18 mouse cellular contexts compared by ENCODE assay signal in genomic region chr13:48384901-48385300, GRCm38 (mm10).
A peak's percentile ranks its signal among the peaks of the same experiment; 100 is the strongest.
DNase-seq lines count a peak whose midpoint lies in the region; ATAC-seq lines count a peak whose summit lies in the region.
"Had no signal": no experiment of that assay in that cellular context is flagged by ENCODE, and none has a peak within 500 bp of the region (broad histone marks: within the 10 kb centered on the region; RNA-seq: fewer than 3 reads in every experiment).

No protein-coding gene starts in this region.

- DNase-seq in kidney, postnatal 14 days, result peak; percentile 10
- peak; percentile 36 for DNase-seq in retina, embryonic 14.5 days (ENCODE audit: low spot score)
- DNase-seq in gastrocnemius, adult 8-10 months (ENCODE audit: low spot score in 2 of 2), result no peak
- DNase-seq: adrenal gland, adult 8-10 months; cerebellum, postnatal 36 days; kidney, postnatal 25 days; lung, adult 18-20 months; spleen, adult 18-20 months; thymus, postnatal 36 days had no signal

- no peak overlapping the region for H3K27ac ChIP-seq in kidney, embryonic 14.5 days (ENCODE audit: low read depth, low read length)
- H3K27ac ChIP-seq in forebrain, embryonic 15.5 days (replicated peaks), result peak overlapping the region; percentile 77
- H3K27ac ChIP-seq in limb, embryonic 12.5 days, result no peak overlapping the region
- no peak overlapping the region for H3K27ac ChIP-seq in heart, embryonic 11.5 days (ENCODE audit: low read depth, low read length)
- H3K27ac ChIP-seq: embryonic facial prominence, embryonic 13.5 days; heart, embryonic 15.5 days; macrophage had no signal

- 40% methylated on average over 11 of the region's 11 CpGs for WGBS in kidney, embryonic 14.5 days
- whole genome bisulfite sequencing in forebrain, embryonic 15.5 days, result 33% methylated on average over 11 of the region's 11 CpGs
- 35% methylated on average over 11 of the region's 11 CpGs for WGBS in limb, embryonic 12.5 days
- 73% methylated on average over 11 of the region's 11 CpGs for WGBS in heart, embryonic 11.5 days (ENCODE audit: insufficient replicate concordance)

- no peak overlapping the region for H3K4me3 ChIP-seq in kidney, embryonic 14.5 days (ENCODE audit: low read length)
- no peak overlapping the region for H3K4me3 ChIP-seq in forebrain, embryonic 15.5 days
- H3K4me3 ChIP-seq in limb, embryonic 12.5 days (replicated peaks), result no peak overlapping the region
- H3K4me3 ChIP-seq in heart, embryonic 11.5 days (ENCODE audit: low read depth, low read length), result no peak overlapping the region
- H3K4me3 ChIP-seq: embryonic facial prominence, embryonic 13.5 days; heart, embryonic 15.5 days; myocyte had no signal

- H3K9ac ChIP-seq in kidney, embryonic 14.5 days (ENCODE audit: low read depth, low read length), result no peak overlapping the region
- H3K9ac ChIP-seq in forebrain, embryonic 15.5 days (replicated peaks), result no peak overlapping the region
- H3K9ac ChIP-seq in limb, embryonic 12.5 days (replicated peaks), result no peak overlapping the region
- no peak overlapping the region for H3K9ac ChIP-seq in heart, embryonic 11.5 days (ENCODE audit: low read depth, low read length)
- H3K9ac ChIP-seq: embryonic facial prominence, embryonic 13.5 days; heart, embryonic 15.5 days had no signal

- no peak overlapping the region; the same call in 1 of the 2 replicates for H3K4me2 ChIP-seq in kidney, embryonic 14.5 days (replicated peaks; ENCODE audit: low read depth, low read length)
- H3K4me2 ChIP-seq in forebrain, embryonic 15.5 days (replicated peaks), result peak overlapping the region; percentile 4; the same call in 1 of the 2 replicates
- H3K4me2 ChIP-seq in limb, embryonic 12.5 days, result peak overlapping the region; percentile 9; the same call in 1 of the 2 replicates
- no peak overlapping the region for H3K4me2 ChIP-seq in heart, embryonic 11.5 days
- H3K4me2 ChIP-seq: embryonic facial prominence, embryonic 13.5 days; heart, embryonic 15.5 days had no signal

- no peak for ATAC-seq in kidney, embryonic 14.5 days (ENCODE audit: low FRiP score, low TSS enrichment)
- ATAC-seq in forebrain, embryonic 15.5 days (replicated peaks), result no peak
- ATAC-seq in limb, embryonic 12.5 days (ENCODE audit: insufficient number of reproducible peaks, insufficient read depth, low FRiP score, low TSS enrichment, low read depth), result no peak
- ATAC-seq in heart, embryonic 11.5 days (replicated peaks; ENCODE audit: insufficient number of reproducible peaks, low FRiP score, low TSS enrichment), result no peak
- ATAC-seq: inflammation-experienced regulatory T-cells, adult 6 months had no signal

- 0 out of 2 replicates have a peak, but pooled peaks cover 6% of the 10 kb centered on the region for H3K4me1 ChIP-seq in kidney, embryonic 14.5 days (ENCODE audit: control insufficient read depth, insufficient read depth, low read length)
- peaks cover 20% of the 10 kb centered on the region for H3K4me1 ChIP-seq in forebrain, embryonic 15.5 days
- H3K4me1 ChIP-seq in limb, embryonic 12.5 days (replicated peaks), result peaks cover 14% of the 10 kb centered on the region
- no peaks in the 10 kb centered on the region for H3K4me1 ChIP-seq in heart, embryonic 11.5 days (ENCODE audit: control insufficient read depth, insufficient read depth, low read length)
- H3K4me1 ChIP-seq: heart, embryonic 15.5 days had no signal

- no peaks in the 10 kb centered on the region for H3K27me3 ChIP-seq in kidney, embryonic 14.5 days (ENCODE audit: control insufficient read depth, insufficient read depth, low read length)
- no peaks in the 10 kb centered on the region for H3K27me3 ChIP-seq in forebrain, embryonic 15.5 days
- no peaks in the 10 kb centered on the region for H3K27me3 ChIP-seq in limb, embryonic 12.5 days
- H3K27me3 ChIP-seq in heart, embryonic 11.5 days (ENCODE audit: control insufficient read depth, insufficient read depth, low read length), result no peaks in the 10 kb centered on the region
- H3K27me3 ChIP-seq: embryonic facial prominence, embryonic 13.5 days; heart, embryonic 15.5 days had no signal

- H3K36me3 ChIP-seq in kidney, embryonic 14.5 days (ENCODE audit: control insufficient read depth, insufficient read depth, low read length), result no peaks in the 10 kb centered on the region
- H3K36me3 ChIP-seq in forebrain, embryonic 15.5 days, result no peaks in the 10 kb centered on the region
- no peaks in the 10 kb centered on the region for H3K36me3 ChIP-seq in limb, embryonic 12.5 days
- no peaks in the 10 kb centered on the region for H3K36me3 ChIP-seq in heart, embryonic 11.5 days (ENCODE audit: control insufficient read depth, insufficient read depth, low read length)
- H3K36me3 ChIP-seq: embryonic facial prominence, embryonic 13.5 days; heart, embryonic 15.5 days had no signal

- H3K9me3 ChIP-seq in kidney, embryonic 14.5 days (ENCODE audit: control insufficient read depth, low read length), result no peaks in the 10 kb centered on the region
- H3K9me3 ChIP-seq in forebrain, embryonic 15.5 days, result no peaks in the 10 kb centered on the region
- no peaks in the 10 kb centered on the region for H3K9me3 ChIP-seq in limb, embryonic 12.5 days
- H3K9me3 ChIP-seq in heart, embryonic 11.5 days (replicated peaks; ENCODE audit: control insufficient read depth, low read length), result no peaks in the 10 kb centered on the region
- H3K9me3 ChIP-seq: embryonic facial prominence, embryonic 13.5 days; heart, embryonic 15.5 days had no signal

Comparison
In these comparisons a context has a peak if more than half of its experiments do, and no peak if none do; other contexts are left out.
1. DNase-seq: peak in kidney, postnatal 14 days (single experiment) and retina, embryonic 14.5 days (single experiment); none in gastrocnemius, adult 8-10 months (0 of 2).
2. H3K4me2 ChIP-seq: peak in forebrain, embryonic 15.5 days (single experiment) and limb, embryonic 12.5 days (single experiment); none in kidney, embryonic 14.5 days (single experiment) and heart, embryonic 11.5 days (single experiment).